Mouse (Mus musculus) T-cell, adult 2 months (primary cell): Measurements from ENCODE around the gene Vmn2r79.
"Not testable (repeated sequence)": the region's sequence is repeated elsewhere in the genome, so short reads cannot be mapped to it uniquely, and the experiment has no call there.

Source experiments
- DNase-seq: peaks from one replicate; pipeline ENCODE4 v3.0.0; 2022; ENCODE audit warnings: low spot score

Vmn2r79 gene

DNA sequence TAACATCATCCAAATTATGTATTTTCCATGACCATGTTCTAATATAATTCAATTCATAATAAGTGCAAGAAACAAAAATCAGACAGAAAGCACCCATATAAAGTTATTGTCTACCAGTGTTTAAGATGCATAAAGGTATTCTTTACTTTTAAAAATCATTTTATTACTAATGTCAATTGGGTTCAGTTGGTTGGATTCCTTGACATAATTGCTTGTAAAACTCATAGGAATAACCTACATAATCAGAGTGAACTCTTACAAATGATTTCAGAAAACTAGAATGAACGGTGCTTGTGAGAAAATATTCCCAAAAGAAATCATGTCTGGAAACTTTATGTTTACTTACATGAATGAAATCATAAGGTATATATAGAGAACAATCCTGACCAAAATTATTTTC is at the start of gene Vmn2r79:
Vmn2r79 (plus strand) TSS at position 301 of the 400 bp plus-strand sequence.
- not testable (repeated sequence) for DNase-seq

DNA sequence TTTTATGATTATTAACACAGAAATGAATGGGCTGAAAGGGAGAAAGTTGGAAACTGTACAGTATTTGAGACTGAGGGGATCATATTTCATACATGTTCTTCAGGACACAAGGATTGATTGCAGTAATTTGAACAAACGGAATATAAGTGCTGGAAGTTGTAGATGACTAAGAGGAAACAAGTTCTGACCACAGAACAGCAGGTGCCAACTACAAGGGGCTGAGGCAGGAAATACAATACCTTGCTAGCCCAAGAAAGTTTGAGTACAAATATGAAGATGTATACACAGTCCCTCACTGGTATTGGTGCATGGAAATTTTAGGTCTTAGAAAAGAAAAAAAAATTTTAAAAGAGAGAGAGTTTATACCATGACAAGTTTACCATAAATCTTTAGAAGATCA is 1.2 kb upstream of the Vmn2r79 start:
- no peak for DNase-seq

DNA sequence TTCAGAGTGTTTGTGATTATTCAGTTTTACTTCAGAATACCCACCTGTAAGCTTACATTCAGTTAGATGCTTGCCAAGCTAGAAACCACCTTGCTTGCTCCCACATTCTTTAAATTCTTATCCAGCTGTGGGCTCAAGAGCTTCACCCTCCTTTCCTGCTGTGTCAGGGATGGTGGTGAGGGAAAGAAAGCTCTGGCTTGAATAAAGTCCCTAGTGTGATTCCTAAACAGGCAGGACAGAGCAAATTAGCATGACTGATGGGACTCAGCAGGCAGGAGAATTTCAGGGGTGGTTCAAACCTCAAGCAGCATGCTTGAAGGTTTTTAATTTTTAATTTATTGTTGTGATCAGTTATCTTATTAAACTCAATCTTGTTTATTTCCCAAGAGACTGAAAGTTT is 30.6 kb downstream of the Vmn2r79 start:
- not testable (repeated sequence) for DNase-seq

- DNase-seq, result no peak
Measured at GRCm38 (mm10) chr7:87063576-87063975, 67.7 kb downstream of the Vmn2r79 start.
